Mouse (Mus musculus) neural tube, embryonic 10.5 days (tissue): ENCODE data around the gene Tstd3.
"Not testable (repeated sequence)": the region's sequence is repeated elsewhere in the genome, so short reads cannot be mapped to it uniquely, and the experiment has no call there.

Source experiments
- DNase-seq: peaks from one replicate; pipeline ENCODE4 v3.0.0-alpha.2; 2017; ENCODE audit warnings: low spot score; ENCODE audit errors: extremely low spot score

The Tstd3 gene

GRCm38 (mm10) chr4:21745723-21746122 lies 21.3 kb downstream of the Tstd3 start:
- DNase-seq, result no peak

DNA sequence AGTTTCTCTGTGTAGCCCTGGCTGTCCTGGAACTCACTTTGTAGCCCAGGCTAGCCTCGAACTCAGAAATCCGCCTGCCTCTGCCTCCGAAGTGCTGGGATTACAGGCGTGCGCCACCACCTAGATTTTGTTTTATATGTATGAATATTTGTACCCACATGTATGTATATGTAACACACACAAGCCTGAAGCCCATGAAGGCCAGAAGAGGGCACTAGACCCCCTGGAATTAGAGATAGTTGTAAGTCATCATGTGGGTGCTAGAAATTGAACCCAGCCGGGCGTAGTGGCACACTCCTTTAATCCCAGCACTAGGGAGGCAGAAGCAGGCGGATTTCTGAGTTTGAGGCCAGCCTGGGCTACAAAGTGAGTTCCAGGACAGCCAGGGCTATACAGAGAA lies 22.9 kb downstream of the Tstd3 start:
- DNase-seq, result not testable (repeated sequence)

GRCm38 (mm10) chr4:21739169-21739568 lies 27.8 kb downstream of the Tstd3 start:
- no peak for DNase-seq

DNA sequence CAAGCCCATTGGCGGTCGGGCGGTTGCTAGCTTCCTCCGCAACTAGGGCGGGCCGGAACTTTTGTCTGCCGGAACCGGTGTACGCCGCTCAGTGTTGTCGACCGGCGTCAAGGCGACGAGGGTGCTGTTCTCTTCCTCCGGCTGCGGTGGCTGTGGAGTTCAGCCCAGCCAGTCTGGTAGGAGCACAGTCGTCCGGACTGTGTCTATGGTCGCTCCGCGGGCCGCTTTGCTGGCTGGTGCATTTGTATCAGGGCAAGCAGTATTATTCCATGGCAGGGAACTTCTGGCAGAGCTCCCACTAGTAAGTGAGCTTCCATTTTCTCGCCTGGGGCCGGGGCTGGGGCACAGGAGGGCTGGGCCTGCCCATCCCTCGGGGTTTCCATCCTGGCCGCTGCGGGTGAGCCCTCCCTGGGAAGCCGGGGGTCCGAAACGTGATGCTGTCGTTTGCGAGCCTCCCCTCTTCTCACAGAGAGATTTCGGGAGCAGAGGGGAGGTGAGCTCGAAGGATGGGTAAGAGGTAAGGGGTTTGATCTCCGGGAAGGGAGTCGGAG lies 39.3 kb downstream of the Tstd3 start, which contains the start of gene Ccnc:
Gene Ccnc (plus strand): TSS at position 87 of the 551 bp plus-strand sequence.
- peak; percentile 93 for DNase-seq

- DNase-seq, result peak; percentile 24
Observed at GRCm38 (mm10) chr4:21726912-21727614, 39.9 kb downstream of the Tstd3 start.

DNA sequence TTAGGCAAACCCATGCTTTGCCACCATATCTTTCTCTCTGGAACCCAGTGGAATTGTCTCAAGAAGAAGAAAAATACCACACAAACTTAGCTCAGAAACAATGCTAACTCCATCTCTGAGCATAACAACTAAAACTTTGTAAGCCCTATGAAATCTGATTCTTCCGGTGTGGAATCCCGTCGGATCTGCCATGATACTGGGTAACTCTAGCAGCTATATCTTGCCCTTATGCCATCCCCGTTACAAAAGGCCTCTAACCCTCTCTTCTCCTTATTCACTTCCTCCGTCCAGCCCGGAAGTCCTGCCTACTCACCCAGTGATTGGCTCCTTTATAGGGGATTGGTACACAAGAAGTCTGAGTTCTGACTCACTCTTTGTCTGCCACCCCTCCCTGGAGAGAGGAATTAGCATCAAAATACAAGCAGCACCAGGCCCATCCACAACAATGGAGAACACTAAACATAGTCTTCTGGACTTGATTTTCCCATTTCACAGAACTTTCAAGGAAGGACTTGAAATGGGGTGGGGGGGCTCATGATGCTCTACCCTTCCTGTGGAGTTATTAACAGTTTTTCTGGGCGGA lies 44.2 kb downstream of the Tstd3 start:
- DNase-seq, result no peak

DNA sequence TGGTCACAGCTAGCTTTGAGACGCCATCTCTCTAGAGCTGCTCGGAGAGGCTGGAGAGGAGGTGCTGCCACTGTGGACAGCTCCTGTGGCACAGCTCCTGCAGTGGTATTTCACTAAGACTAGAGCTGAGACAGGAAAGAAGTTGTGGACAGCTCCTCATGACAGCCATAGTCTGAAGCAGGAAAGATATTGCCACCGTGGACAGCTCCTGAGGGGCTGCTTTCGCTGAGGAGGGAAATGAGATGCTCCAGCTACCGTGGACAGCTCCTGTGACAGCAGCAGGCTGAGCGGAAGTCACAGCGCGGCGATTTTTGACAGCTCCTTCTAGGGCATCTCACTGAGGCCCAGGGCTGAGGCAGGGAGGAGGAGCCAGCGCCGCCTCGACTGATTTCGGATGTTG lies 54.9 kb downstream of the Tstd3 start:
- DNase-seq, result peak; percentile 84
